Mouse (Mus musculus) neural tube, embryonic 12.5 days (tissue): ENCODE data around the gene Tnni3k. TPM values are rescaled to one million over a fixed set of nuclear protein-coding genes. Genes with fewer than 3 reads are reported as not detected.

Experiments used
- ATAC-seq: fragments of 200-750 bp; cut with Nextera tagmentation; 2 replicates; pipeline ENCODE4 v1.8.0; 2017; ENCODE audit warnings: low read depth, mild to moderate bottlenecking, moderate TSS enrichment, moderate library complexity; ENCODE audit not compliant: low FRiP score
- H3K27ac ChIP-seq: fragments of 300-500 bp; sonication (generic); 2 replicates; pipeline ENCODE4 v1.5.1; 2016
- H3K27me3 ChIP-seq: fragments of 300-500 bp; sonication (generic); replicated peaks from 2 replicates; pipeline ENCODE4 v1.6.1; 2016; ENCODE audit warnings: mild to moderate bottlenecking
- H3K36me3 ChIP-seq: fragments of 300-500 bp; sonication (generic); 2 replicates; pipeline ENCODE4 v1.6.1; 2016; ENCODE audit warnings: mild to moderate bottlenecking
- H3K4me1 ChIP-seq: fragments of 300-500 bp; sonication (generic); 2 replicates; pipeline ENCODE4 v1.6.1; 2016
- H3K4me2 ChIP-seq: fragments of 300-500 bp; sonication (generic); replicated peaks from 2 replicates; pipeline ENCODE4 v1.6.1; 2016; ENCODE audit warnings: mild to moderate bottlenecking
- H3K4me3 ChIP-seq: fragments of 300-500 bp; sonication (generic); 2 replicates; pipeline ENCODE4 v1.5.1; 2016
- H3K9ac ChIP-seq: fragments of 300-500 bp; sonication (generic); 2 replicates; pipeline ENCODE4 v1.6.1; 2016; ENCODE audit warnings: mild to moderate bottlenecking
- H3K9me3 ChIP-seq: fragments of 300-500 bp; sonication (generic); 2 replicates; pipeline ENCODE4 v1.6.1; 2016; ENCODE audit warnings: mild to moderate bottlenecking
- WGBS: fragments of 180-500 bp; shearing (Covaris S2); methylation state at CpG from one replicate; pipeline ENCODE4 v1.1.7; 2016; 5-methylcytosine and 5-hydroxymethylcytosine counted together
- polyA plus RNA-seq: library from polyadenylated mRNA; unstranded; fragments of >200 nt; fragmentation: Nextera tagmentation; extraction: Ambion mirVana; gene quantifications from 2 replicates; pipeline ENCODE4 v1.2.1, GENCODE M21; 2016

The Tnni3k gene
- polyA plus RNA-seq, 1 experiment from 2014 or later = not detected

DNA sequence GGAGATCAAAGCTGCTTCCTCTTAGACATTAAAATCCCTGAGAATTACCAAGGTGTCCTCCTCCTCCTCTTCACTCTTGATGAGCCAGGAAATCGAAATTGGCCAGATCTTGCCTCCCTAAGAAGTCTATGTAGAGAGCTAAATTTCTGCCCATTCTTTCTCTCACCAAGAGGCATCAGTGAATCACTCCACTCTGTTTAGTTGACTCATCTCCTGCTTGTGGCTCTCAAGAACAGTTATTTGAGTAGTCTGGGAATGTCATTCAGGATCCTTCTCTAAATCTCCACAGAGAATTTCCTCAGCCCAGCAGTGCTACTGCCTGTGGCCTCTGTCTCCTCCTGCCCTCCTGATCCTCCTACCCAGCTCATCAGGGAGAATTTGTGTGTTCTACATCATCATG is 139.6 kb downstream of the Tnni3k start:
- H3K9me3 ChIP-seq = no peaks in the 10 kb centered on the region
- no peaks in the 10 kb centered on the region for H3K27me3 ChIP-seq
- H3K4me3 ChIP-seq = no peak overlapping the region
- H3K4me2 ChIP-seq = no peak overlapping the region
- H3K36me3 ChIP-seq = no peaks in the 10 kb centered on the region
- no peaks in the 10 kb centered on the region for H3K4me1 ChIP-seq
- H3K9ac ChIP-seq = no peak overlapping the region
- ATAC-seq = no peak
- 70% methylated on average over 1 of the region's 1 CpGs for WGBS
- H3K27ac ChIP-seq = no peak overlapping the region

GRCm38 (mm10) chr3:154913641-154914040 is 141.6 kb downstream of the Tnni3k start:
- Histone ChIP-seq H3K27me3 (no peaks in the 10 kb centered on the region), H3K4me1 (no peaks in the 10 kb centered on the region), H3K4me3 (no peak overlapping the region), H3K27ac (no peak overlapping the region), H3K4me2 (no peak overlapping the region), H3K9ac (no peak overlapping the region), H3K36me3 (no peaks in the 10 kb centered on the region), H3K9me3 (no peaks in the 10 kb centered on the region)
- WGBS = 76% methylated on average over 6 of the region's 6 CpGs
- no peak for ATAC-seq

DNA sequence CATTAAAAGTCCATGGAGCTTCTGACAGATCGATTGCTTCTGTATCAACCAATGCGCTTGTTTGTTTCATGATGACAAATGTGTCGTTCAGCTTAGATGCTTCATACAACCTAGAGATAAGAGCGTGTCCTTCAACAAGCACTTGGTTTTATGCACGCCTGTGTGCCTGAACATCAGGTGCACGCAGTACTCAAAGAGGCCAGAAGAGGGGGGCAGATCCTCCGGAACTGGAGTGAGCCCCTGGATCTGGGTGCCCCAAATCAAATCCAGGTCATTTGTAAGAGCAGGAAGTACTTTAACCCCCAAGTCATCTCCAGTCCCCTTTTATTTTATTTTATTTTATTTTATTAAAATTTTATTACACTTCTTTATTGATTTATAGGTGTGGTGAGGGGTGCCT is 158.5 kb downstream of the Tnni3k start:
- Histone ChIP-seq H3K4me1 (no peaks in the 10 kb centered on the region), H3K4me2 (no peak overlapping the region), H3K9ac (no peak overlapping the region), H3K9me3 (no peaks in the 10 kb centered on the region), H3K36me3 (no peaks in the 10 kb centered on the region), H3K27me3 (no peaks in the 10 kb centered on the region), H3K27ac (no peak overlapping the region), H3K4me3 (no peak overlapping the region)
- peak; percentile 25; the same call in 1 of the 2 replicates for ATAC-seq
- 76% methylated on average over 7 of the region's 7 CpGs for WGBS

DNA sequence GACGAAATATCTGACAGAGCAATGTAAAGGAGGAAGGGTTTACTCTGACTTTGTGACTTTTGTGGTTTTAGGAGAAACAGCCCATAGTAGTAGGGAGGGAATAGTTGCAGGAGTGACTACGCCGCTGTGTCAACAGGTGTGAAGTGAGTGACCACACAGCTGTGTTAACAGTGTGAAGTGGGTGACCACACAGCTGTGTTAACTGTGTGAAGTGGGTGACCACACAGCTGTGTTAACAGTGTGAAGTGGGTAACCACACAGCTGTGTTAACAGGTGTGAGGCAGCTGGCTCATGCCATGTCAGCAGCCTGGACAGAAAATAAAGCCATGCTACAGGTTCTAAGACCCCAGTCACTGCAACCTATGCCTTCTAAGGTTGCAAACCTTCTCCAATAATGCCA is 162.0 kb downstream of the Tnni3k start:
- 89% methylated on average over 3 of the region's 3 CpGs for WGBS
- no peak for ATAC-seq

DNA sequence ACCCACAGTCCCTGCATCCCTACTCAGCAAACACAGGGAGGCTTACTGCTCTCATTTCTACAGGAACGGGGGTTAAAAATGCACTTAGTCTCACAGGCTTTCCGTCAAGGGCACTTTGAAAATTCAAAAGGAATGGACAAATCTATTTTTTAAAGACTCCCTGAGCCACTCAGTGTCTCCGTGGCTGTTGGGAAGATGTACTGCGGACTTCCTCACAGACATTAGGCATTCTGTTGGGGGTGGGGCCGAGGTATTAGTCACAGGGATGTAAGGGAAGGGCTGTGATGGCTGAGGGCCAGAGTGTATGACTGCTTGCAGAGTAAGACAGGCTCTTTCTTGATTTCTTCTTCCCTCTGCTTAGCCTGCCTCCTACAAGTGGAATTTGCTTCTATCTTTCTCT is 169.8 kb downstream of the Tnni3k start:
- WGBS = 42% methylated on average over 5 of the region's 5 CpGs
- no peaks in the 10 kb centered on the region; the same call in 1 of the 2 replicates for H3K4me1 ChIP-seq
- no peak overlapping the region for H3K4me3 ChIP-seq
- H3K4me2 ChIP-seq = no peak overlapping the region
- H3K9ac ChIP-seq = no peak overlapping the region
- no peak overlapping the region for H3K27ac ChIP-seq
- ATAC-seq = 0 out of 2 replicates have a peak, but pooled peaks have one; percentile 44
- no peaks in the 10 kb centered on the region for H3K27me3 ChIP-seq
- no peaks in the 10 kb centered on the region for H3K9me3 ChIP-seq
- H3K36me3 ChIP-seq = no peaks in the 10 kb centered on the region

More for the DNA sequence above, 162.0 kb downstream of the Tnni3k start:
- Histone ChIP-seq H3K4me3 (no peak overlapping the region), H3K4me1 (no peaks in the 10 kb centered on the region), H3K9me3 (no peaks in the 10 kb centered on the region), H3K9ac (no peak overlapping the region), H3K27me3 (no peaks in the 10 kb centered on the region), H3K4me2 (no peak overlapping the region), H3K27ac (no peak overlapping the region), H3K36me3 (no peaks in the 10 kb centered on the region)

DNA sequence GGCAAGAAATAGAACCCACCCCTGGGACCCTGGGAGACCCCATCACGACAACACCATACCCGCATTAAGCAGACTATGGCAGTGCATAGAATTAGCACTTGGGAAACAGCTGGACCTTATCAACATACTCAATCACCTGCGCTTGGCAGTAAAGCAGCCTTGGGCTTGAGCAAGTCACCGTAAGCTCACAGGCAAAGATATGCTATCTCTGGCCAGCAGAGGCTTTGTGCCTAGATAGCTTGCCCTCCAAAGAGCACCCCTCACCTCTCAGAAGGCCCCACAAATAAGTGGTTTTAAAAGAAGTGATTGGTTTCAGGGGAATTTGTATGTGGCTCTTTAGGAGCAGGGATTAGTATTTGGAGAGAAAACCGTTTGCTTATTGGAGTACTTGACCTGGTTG is 170.2 kb downstream of the Tnni3k start:
- Histone ChIP-seq H3K4me3 (no peak overlapping the region), H3K27ac (no peak overlapping the region), H3K4me1 (no peaks in the 10 kb centered on the region; the same call in 1 of the 2 replicates), H3K27me3 (no peaks in the 10 kb centered on the region), H3K4me2 (no peak overlapping the region), H3K9ac (no peak overlapping the region), H3K9me3 (no peaks in the 10 kb centered on the region), H3K36me3 (no peaks in the 10 kb centered on the region)
- 57% methylated on average over 5 of the region's 5 CpGs for WGBS
- no peak for ATAC-seq

DNA sequence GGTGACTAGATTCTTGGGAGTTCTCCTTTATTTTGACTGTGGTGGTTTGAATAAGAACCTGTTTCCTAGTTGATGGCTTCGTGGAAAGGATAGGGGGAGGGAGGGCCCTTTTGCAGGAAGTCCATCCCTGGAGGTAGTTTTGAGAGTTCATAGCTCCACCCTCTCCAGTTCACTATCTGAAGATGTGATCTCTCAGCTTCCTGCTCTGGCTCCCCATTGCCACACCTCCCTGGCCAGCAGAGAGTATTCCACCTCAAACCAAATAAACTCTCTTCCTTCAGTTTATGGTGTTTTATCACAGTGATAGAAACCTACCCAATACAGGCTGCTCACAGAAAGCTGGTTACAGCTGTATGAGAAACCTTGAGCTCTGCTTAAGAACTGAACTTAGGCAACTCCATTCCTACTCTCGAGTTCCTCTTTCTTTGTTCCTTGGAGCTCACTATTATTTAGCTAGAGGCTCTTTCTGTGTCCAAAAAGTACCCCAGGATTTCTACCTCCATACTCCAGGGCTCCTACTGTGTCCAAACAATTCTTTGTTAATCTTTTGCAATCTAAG is 173.7 kb downstream of the Tnni3k start:
- Histone ChIP-seq H3K9ac (no peak overlapping the region), H3K4me1 (no peaks in the 10 kb centered on the region; the same call in 1 of the 2 replicates), H3K27me3 (no peaks in the 10 kb centered on the region), H3K36me3 (no peaks in the 10 kb centered on the region), H3K4me2 (no peak overlapping the region), H3K9me3 (no peaks in the 10 kb centered on the region), H3K27ac (no peak overlapping the region), H3K4me3 (no peak overlapping the region)
- no peak for ATAC-seq
- 68% methylated on average over 2 of the region's 2 CpGs for WGBS

GRCm38 (mm10) chr3:154880536-154880939 is 174.7 kb downstream of the Tnni3k start:
- 62% methylated on average over 4 of the region's 4 CpGs for WGBS
- Histone ChIP-seq H3K27ac (no peak overlapping the region), H3K9me3 (no peaks in the 10 kb centered on the region), H3K4me2 (no peak overlapping the region), H3K36me3 (no peaks in the 10 kb centered on the region), H3K4me1 (no peaks in the 10 kb centered on the region; the same call in 1 of the 2 replicates), H3K9ac (no peak overlapping the region), H3K27me3 (no peaks in the 10 kb centered on the region), H3K4me3 (no peak overlapping the region)
- no peak for ATAC-seq

DNA sequence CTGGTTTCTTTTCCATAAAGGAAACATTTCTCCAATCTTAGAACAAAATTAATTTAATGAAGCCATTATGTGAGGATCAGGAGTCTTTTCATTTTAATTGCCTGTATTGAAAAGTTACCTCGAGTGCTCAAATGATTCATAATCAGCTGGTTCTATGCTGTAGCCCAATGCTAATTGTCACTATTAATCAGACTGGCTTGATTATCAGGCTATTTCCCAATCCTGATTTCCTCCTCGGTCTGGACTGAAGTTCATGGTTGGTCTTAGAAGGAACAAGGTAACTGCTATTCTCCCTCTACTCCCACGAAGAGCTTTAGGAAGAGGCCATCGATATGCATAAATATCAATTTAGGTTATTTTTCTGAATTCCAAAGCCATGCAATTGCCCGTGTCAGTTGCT is 175.1 kb downstream of the Tnni3k start:
- 87% methylated on average over 5 of the region's 5 CpGs for WGBS
- H3K4me2 ChIP-seq = no peak overlapping the region
- no peaks in the 10 kb centered on the region for H3K9me3 ChIP-seq
- no peak overlapping the region for H3K4me3 ChIP-seq
- no peaks in the 10 kb centered on the region for H3K4me1 ChIP-seq
- H3K36me3 ChIP-seq = no peaks in the 10 kb centered on the region
- H3K27ac ChIP-seq = no peak overlapping the region
- ATAC-seq = no peak
- no peaks in the 10 kb centered on the region for H3K27me3 ChIP-seq
- H3K9ac ChIP-seq = no peak overlapping the region

DNA sequence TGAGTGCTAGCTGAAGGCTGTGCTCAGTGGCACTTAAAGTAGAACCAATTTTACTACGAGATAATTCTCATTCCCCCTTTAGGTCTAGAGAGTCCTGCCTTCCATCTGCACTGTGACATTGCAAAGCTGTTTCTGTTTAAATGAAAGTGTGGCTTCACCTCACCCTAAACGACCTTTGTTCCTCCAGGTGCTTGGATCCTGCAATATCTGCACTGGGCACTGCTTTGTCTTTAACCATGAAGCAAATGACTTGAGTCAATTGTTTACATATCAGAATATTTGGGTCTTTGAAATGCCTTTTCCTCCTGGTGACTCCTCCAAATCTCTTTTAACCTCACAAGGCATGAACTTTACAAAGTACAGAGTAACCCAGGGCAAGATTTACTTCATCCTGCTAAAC is 175.7 kb downstream of the Tnni3k start:
- no peaks in the 10 kb centered on the region for H3K27me3 ChIP-seq
- no peaks in the 10 kb centered on the region for H3K4me1 ChIP-seq
- no peak overlapping the region for H3K9ac ChIP-seq
- no peak overlapping the region for H3K4me2 ChIP-seq
- no peaks in the 10 kb centered on the region for H3K36me3 ChIP-seq
- no peaks in the 10 kb centered on the region for H3K9me3 ChIP-seq
- H3K27ac ChIP-seq = no peak overlapping the region
- H3K4me3 ChIP-seq = no peak overlapping the region
- WGBS = 59% methylated on average over 2 of the region's 2 CpGs
- no peak for ATAC-seq

DNA sequence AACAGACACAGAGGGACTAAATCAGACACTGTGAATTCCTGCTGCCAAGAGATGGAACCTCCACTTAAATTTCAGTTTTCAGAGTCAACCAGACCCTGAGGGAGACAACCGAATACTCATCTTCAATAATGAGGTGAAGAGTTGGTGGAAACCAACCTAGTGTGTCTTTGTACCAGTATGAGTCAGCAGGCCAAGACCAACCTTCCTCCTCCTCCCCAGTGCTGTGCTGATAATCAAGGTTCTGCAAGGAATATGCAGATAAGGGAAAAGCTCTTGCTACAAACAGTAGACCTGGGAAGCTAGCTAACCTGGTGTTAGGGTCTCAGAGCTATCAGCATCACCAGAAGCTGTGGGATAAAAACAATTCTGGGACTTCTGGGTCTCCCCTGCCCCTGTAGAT is 176.1 kb downstream of the Tnni3k start:
- Histone ChIP-seq H3K36me3 (no peaks in the 10 kb centered on the region), H3K4me2 (no peak overlapping the region), H3K4me3 (no peak overlapping the region), H3K27ac (no peak overlapping the region), H3K27me3 (no peaks in the 10 kb centered on the region), H3K4me1 (no peaks in the 10 kb centered on the region), H3K9me3 (no peaks in the 10 kb centered on the region), H3K9ac (no peak overlapping the region)
- ATAC-seq = no peak
- WGBS = 92% methylated on average over 1 of the region's 1 CpGs

GRCm38 (mm10) chr3:154868807-154869206 is 186.4 kb downstream of the Tnni3k start:
- no peak for ATAC-seq
- Histone ChIP-seq H3K36me3 (no peaks in the 10 kb centered on the region), H3K4me3 (no peak overlapping the region), H3K27me3 (no peaks in the 10 kb centered on the region), H3K4me1 (no peaks in the 10 kb centered on the region), H3K9me3 (no peaks in the 10 kb centered on the region), H3K4me2 (no peak overlapping the region), H3K27ac (no peak overlapping the region), H3K9ac (no peak overlapping the region)
- 91% methylated on average over 4 of the region's 4 CpGs for WGBS

GRCm38 (mm10) chr3:154861921-154862320 is 193.3 kb downstream of the Tnni3k start:
- H3K27ac ChIP-seq = no peak overlapping the region
- H3K4me3 ChIP-seq = no peak overlapping the region
- no peak for ATAC-seq
- no peak overlapping the region for H3K9ac ChIP-seq
- 62% methylated on average over 6 of the region's 6 CpGs for WGBS
- H3K4me1 ChIP-seq = no peaks in the 10 kb centered on the region
- H3K9me3 ChIP-seq = no peaks in the 10 kb centered on the region
- H3K36me3 ChIP-seq = no peaks in the 10 kb centered on the region
- no peak overlapping the region for H3K4me2 ChIP-seq
- no peaks in the 10 kb centered on the region for H3K27me3 ChIP-seq
